Mouse (Mus musculus) fibroblast of lung, adult 2 months (primary cell): ENCODE data around the gene Cers5.
"Not testable (repeated sequence)": the region's sequence is repeated elsewhere in the genome, so short reads cannot be mapped to it uniquely, and the experiment has no call there.

Experiments used
- DNase-seq: peaks from one replicate; pipeline ENCODE4 v3.0.0-alpha.2; 2011; ENCODE audit warnings: low read depth

The Cers5 gene

DNA sequence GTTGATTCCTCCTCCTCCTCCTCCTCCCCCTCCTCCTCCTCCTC lies at the start of gene Cers5:
Gene Cers5 (minus strand): TSS at position 5 of the 44 bp plus-strand sequence.
- not testable (repeated sequence) for DNase-seq

DNA sequence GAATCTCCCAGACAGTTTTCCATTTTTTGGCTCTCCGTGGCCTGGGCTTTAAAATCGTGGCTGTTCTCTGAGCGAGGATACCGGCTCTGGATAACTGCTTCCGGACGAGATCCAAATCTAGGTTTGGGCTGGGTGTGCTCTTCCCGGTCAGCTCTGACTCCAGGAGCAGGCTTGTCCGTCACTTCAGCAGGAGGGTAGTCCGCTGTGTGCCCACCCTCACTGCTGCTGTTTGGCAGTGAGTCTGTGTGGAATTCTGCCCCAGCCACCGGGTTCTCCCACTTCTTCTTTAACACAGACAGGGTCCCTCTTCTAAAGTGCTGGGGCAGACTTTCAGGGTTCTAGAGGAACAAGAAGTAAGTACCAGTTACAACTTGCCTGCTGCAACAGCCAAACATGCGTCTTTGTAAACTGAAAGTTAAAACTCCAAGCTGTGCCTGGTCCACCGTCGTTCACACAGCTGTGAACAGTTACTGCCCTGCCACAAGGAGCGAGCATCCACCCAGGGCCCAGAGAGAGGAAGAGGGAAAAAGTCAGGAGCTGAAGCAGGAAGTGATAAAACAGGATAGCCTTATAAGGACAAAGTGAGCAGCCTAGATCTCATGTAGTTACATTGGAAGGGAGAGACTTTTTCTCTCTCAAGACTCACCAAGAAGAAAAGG lies 47.1 kb upstream of the Cers5 start:
- peak; percentile 67 for DNase-seq

DNA sequence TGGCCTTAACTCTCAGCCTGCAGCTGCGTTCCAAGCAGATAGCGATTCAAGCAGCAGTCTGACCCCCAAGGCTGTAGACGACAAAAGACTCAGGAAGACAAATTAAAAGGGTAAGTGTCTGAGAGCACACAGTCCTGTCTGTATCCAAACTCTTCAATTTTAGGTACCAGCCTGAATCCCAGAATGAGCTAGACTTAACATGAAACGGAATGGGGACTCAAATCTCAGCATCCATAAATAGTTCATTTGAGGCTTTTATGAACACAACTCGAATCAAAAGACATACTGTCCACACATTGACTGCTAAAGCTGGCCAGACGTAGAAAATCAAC lies 46.4 kb upstream of the Cers5 start:
- DNase-seq, result no peak

DNA sequence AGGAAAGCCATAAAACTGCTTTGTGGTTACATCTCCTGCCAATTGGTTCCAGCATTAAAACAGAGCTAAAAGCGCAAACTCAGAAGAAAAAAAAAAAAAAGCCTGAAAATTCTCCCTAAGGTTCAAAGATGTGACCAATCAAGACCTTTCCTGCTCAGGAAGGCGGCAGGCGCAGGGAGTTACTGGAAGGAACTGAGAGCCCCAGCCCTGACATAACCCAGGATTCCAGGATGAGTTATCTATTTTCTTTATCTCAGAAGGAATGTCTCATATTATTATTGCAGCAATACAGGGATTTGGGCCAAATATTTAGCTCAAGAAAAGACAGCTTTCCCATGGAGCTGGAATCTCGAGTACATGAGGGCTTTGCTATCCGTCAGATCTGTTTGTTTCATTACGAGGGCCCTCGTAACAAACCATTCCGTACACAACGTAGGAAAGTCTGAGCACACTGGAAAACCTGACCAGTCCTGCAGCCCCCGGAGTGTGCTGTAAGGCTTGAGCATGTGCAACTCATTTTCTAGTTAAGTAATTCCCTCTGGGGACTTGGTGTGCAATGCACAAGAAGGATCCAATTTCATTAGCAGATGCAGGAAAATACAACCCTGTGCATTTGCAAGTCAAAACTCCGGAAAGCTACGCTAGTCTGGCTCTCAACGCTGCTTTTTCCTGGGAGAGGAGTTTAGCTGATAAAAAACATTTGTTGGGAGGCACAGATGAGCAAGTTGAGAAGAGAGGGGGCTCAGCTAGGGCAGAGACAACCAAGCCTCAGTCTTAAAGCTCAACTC lies 45.8 kb upstream of the Cers5 start:
- peak; percentile 71 for DNase-seq

DNA sequence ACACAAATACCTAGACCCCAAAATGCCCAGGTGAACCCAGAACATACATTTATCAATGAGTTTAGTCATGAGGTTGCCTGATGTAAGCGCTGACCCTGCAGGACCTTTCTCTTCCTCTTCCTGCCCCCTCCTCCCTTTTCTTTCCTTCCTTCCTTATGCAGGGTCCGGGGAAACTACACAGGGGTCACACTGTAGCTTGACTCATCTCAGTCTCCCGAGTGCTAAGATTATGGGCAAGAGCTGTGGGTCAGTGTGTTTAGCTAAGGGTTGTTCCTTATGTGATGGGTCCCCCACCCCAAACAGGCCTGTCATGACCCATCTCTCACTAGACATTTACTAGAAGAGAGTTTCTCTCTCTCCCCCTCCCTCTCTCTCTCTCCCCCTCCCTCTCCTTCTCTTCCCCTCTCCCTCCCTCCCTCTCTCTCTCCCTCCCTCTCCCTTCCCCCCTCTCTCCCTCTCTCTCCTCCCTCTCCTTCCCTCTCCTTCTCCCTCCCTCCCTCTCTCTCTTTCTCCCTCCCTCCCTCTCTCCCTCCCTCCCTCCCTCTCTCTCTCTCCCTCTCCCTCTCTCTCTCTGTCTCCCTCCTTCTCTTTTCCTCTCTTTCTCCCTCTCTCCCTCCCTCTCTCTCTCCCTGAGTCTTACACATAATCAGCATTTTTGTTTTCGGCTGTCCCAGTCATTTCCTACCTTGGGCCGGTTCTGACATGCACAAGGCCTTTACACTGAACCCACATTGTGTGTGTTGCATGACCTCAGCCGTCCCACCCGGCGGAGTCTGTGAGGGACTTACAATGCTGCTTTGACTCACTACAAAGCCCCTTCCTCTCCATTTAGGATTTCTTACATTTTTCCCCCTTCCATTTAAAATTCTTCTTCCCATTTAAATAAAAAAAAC lies 44.9 kb upstream of the Cers5 start:
- no peak for DNase-seq

DNA sequence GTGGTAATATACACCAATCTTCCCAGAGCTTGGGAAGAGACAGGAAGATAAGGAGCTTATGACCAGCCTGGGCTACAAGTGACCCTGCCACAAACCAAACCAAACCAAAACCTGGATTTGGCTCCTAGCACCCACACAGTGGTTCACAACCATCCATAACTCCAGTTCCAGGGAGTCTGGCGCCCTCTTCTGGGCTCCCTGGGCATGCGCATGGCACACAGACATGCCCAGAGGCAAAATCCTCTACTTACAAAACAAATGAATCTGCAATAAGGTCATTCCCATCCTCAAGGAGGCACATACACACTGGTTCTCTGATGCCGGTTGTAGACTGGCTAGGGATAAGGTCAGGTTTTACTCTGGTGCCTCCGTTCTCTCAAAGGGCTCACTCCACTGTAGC lies 43.3 kb upstream of the Cers5 start:
- no peak for DNase-seq

DNA sequence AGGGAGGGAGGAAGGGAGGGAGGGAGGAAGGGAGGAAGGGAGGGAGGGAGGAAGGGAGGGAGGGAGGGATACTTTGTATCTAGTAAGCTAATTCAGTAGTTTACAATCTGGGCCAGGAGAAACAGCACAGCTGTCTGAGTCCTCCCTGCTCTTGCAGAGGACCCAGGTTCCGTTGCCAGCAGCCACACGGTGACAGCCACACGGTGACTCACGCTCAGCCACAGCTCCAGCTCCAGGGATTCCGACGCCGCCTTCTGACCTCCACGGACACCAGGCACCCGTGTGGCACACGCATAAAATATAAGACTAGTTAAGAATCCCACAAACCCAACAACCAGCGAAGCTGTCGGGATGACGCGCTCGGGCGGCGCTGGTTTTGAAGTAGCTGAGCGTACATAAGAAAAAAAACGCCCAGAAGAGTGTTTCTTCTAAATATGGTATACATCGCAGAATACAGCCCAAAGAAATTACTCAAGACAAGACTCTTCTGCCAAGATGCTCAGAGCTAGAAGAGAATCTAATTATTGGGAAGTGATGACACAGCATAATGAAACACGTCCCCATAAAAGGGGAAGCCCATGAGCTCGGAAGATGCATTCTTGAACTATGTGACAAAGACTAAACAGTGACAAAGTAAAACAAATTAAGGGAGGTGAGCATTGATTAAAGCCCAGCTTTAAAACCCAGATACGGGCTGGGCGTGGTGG lies 42.0 kb upstream of the Cers5 start:
- DNase-seq, result no peak

DNA sequence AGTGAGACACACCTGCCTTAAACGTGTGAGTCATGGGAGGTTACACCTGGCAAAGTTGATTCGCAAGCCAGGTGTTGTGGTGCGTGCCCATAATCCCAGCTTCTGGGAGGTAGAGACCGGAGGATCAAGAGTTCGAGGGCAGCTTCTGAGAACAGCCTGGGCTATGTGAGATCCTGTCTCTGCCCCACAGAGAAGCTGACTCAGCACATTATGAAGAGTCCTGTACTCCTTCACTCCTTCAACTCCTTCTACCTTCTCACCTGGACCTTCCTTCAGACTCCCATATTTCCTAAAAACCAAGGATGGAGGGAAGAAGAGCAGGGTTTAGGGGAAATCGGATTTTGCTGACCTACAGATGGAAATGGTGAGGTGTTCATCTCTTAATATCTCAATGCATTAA lies 41.0 kb upstream of the Cers5 start:
- DNase-seq, result no peak

DNA sequence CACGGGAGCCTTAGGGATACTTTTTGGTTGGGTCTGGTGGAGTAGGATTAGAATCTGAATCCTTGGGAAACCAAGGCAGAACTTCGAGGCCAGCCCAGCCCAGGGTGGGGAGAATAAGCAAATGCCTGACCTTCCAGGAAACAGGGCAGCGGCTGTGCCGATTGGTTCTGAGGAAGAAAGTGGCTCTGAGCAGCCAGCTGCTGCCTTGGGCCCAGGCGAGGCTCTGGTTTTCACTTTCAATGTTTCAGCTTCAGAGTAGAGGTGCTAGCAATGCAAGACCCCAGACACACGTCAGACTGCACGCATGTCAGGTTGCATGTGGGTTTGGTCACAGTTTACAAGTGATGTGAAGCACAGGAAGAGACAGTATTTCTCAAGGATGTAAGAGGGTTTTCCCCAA lies 39.4 kb upstream of the Cers5 start:
- no peak for DNase-seq

DNA sequence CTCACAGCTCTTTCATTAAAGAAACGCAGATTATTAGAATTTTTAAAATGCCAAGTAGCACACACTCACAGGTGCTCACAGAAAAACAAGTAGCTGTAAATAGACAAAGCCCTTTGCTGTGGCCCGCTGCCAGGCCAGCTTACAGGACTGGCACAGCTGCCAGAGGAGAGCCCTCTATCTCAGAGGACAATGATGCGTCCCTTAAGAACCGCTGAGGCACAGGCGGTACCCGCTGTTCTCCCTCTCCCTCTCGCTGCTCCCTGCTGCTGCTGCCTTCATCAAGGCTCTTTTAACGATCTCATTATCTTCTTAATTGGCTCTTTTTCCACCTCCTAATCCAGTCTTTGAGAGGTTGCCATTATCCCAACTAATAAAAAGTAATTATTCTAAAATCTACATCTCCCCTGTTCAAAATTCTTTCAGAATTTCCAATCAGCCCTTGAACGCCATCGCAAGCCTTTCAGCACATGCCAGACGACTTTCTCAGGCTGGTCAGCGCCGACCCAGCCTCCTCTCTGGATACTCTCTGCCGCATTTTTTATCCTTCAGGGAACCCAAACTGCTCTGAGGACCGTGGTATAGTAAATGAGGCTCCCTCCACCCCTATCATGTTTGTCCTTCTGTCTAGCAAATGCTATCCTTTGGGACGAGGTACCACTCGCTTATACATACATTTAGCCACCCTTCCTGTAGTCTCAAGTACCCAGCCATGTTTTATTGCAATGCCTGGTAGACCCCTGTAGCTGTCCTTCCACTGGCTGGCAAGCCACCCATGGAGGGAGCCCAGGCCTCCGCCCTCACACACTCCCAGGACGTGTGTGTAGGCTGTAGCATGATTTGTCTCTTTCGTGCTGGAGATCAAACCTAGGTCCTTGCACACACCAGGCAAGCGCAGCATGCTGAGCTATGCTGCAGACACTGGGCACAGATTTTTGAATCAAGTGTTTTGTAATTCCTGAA lies 35.4 kb upstream of the Cers5 start:
- DNase-seq, result no peak

DNA sequence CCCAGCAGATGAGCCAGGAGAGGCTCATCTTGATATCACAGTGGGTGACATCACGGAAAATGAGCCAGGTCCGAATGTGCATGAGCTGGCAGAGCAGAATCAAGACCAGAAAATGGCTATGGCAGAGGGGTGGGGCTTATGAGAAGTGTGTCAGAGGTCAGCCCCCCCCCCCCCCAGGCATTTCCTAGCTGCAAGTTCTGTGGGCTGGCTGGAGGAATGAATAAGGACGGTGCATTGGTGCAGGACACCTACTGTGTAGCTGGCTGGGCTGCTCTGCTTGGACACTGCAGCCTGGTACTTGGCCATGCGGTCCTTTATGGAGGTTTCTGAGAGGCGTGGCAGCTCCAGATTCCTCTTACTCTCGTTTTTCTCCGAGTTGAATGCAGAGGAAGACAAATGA lies 33.5 kb upstream of the Cers5 start:
- no peak for DNase-seq

DNA sequence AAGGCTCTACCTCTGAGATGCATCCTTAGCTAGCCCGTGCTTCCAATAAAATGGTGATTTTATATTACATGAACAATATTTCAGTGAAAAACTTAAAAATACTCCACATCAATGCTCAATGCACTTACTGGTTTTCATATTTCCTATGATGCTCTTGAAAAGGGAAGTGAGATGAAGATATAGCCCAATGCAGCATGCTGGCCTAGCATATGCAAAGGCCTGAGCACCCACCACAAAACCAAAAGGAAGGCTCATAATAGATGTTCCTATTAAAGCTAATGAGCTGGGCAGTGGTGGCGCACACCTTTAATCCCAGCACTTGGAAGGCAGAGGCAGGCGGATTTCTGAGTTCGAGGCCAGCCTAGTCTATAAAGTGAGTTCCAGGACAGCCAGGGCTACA lies 33.0 kb upstream of the Cers5 start:
- DNase-seq, result no peak

DNA sequence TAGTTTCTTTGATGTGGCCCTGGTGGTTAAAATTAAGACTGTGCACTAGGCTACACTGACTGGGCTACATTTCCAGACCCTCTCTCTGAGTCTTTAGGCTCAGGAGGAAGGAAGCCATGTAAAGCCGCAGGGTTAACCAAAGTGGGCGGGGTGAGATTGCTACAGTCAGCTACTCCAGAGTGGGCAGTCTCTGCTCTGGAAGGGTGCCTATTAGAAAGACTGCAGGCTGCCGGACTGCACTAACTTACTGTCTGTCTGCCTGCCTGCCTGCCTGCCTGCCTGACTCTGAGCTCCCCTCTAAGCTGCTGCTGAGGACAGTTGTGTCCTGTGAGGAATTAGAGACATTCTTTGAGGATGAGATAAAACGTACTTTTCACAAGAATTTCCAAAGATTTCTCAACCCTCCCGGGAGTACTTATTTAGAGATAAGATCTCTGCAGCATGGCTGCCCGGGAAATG lies 30.5 kb upstream of the Cers5 start:
- DNase-seq, result peak; percentile 54

DNA sequence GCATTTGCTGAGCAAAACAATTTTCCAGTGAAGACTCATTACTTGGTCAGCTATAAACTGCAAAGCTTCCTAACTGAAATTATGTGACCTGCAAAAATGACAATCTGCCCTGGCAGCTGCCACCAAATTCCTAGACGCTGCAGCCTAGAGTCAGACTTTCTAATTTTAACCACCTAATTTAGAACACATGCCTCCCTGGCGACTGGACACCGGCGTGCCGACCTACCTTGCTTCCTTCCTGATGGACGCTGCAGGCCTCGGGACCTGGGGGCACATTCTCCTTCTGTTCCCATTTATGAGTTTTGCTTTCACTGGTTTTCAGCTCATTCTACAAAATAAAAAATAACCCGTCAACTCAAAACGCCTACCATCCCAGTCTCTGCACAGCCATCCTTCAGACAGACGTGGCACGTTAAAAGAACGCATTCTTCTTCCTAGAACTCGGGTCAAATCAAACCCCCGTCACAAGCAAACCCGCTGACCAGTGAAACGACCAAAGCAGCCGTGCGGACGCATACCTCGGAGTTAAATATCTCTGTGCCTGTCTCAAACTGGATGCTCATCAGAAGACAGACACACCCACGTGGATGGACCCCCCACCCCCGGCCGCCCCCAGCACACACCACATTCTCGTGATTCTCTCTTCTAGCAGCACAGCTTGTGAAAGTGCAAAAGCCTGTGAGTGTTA lies 29.3 kb upstream of the Cers5 start:
- no peak for DNase-seq

DNA sequence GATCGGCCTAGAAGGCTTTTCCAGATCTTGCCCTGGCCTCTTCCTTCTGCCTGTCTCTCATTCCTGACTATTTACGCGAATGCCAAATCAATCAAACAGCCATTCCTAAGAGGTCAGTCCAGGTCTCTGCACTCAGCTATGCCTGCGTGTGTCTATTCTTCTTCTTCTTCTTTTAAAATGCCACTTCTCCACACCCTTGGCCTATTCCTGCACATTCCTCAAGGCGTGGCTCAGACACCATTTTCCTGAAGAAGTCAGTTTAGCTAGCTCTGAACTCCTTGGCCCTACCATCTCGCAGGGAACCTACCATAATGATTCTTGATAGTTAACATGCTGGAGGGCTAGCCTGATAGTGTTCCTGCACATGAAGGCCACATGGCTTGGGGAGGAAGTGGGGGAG lies 27.0 kb upstream of the Cers5 start:
- no peak for DNase-seq

DNA sequence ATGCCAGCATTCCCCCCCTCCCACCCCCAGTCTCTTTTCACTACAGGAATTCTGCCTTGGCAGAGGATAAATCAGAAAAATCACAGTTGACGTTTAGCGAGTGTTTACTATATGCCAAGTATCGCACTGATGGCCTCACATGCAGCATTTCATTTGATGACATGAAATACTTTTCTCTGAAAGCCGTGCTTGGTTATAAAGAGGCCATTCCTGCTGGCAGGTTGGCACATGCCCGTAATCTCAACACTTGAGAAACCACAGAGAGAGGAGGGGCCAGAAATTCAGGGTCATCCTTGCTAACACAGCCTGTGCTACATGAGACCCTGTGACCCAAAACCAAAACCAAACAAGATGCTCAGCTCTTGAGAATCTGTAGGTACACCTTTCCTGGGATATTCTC lies 25.2 kb upstream of the Cers5 start:
- DNase-seq, result no peak

DNA sequence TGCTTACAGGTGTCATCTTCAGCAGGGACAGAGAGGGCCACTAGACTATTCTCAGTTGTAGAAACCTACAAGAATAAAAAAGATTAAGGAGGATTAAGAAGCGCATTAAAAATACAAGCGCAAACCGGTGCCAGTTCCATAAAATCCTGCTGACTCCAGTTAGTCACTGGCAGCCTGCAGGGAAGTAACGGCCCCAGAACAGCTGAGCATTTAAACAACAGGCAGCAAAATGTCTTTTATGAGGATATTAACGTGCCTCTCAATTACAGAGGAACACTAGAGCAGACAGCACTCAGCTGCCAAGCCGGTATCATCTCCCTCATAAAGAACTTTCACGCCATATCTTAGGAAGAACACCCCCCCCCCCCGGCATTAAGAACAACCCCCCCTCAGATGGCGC lies 24.1 kb upstream of the Cers5 start:
- DNase-seq, result no peak

DNA sequence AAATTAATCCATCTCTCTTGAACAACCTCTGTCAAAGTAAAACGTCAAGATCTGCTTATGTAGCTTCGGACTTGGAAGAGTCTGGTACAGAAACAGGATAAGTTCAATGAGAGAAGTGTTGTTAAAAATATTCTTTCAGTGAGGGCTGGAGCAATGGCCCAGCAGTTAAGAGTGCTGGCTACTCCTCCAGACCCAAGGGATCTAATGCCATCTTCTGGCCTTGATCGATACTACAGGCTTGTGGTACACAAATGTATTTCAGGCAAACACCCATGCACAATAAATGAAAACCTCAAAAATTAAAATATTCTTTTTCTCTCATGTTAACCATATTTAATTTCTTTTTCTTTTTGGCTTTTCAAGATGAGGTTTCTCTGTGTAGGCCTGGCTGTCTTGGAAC lies 23.4 kb upstream of the Cers5 start:
- DNase-seq, result no peak

DNA sequence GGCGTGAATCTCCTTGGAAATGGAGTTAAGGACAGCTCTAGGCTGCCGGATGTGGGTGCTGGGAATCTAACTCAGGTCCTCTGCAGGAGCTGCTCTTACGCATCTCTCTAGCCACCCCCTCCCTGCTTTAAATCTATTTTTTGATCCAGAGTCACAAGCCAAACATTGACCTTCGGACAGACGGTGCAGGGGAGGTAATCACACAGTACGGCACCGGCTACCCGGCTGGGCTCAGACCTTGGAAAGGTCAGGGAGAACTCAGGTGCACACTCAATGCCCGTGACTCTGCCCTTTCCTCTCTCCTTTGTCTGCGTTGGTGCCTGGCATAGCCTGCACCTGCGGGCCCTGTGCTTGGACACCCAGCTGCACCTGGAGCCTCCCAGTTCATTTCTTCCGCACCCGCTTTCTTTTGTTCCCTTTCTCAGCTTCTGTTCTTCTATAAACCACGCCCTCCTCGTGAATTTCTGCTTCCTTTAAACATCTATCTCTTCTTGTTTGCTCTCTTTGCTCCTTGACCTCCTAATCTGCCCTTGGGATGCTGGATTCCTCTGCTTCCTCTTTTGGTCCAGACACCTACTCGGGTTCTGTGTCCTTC lies 19.6 kb upstream of the Cers5 start:
- DNase-seq, result no peak

DNA sequence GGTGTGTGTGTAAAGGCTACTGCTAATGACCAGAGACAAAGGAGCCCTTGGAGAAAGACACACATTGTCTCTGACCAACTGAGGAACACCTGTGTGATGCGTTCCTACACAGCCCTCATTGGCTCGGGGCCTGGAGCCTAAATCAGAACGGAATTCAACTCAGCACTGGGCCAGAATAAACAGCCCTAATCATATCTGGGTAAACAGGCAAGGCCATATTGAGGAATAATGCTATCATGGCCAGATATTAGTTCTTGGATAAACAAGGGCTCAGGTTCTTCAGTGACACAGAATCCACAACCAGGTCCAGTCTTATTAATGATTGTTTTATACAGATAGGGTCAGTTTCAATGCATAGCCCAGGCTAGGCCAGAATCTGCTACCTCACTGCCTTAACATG lies 18.3 kb upstream of the Cers5 start:
- no peak for DNase-seq

DNA sequence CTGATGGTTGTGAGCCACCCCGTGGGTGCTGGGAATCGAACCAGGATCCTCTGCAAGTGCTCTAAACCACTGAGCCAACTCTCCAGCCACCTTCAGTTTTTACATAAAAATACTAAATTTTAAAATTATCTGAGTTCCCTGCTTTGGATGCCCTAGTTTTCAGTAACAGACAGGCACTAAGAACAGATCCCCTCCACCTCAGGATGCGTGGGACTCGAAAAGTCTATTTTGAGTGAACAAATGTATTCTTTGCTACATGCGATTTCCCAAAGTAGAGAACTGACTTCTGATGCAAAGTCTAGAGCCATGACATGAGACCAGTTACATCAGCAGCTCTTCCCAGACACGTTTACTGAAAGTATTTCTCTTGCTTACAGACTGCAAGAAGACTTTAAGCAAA lies 17.8 kb upstream of the Cers5 start:
- DNase-seq, result no peak
